Mouse (Mus musculus) left cerebral cortex, postnatal 36 days (tissue): ENCODE data around the gene Kcnh7. TPM values are rescaled to one million over a fixed set of nuclear protein-coding genes. Genes with fewer than 3 reads are reported as not detected.
A peak's percentile ranks its signal among the peaks of the same experiment; 100 is the strongest.

Source experiments
- DNase-seq, 2 experiments: peaks; one replicate each; pipeline ENCODE4 v3.0.0; 2021 to 2022; ENCODE audit warnings: low spot score in 2 of 2, mixed read lengths in 1 of 2
- intact Hi-C: fragments of 180-260 bp; cut with DNase I; formaldehyde crosslinking; loops from one replicate; pipeline ENCODE4 v1.15.1; 2025
- total RNA-seq, 2 experiments: library from RNA; stranded (reverse); gene quantifications; 2 replicates each; pipeline ENCODE4 v1.2.3; 2021

Kcnh7 gene
- total RNA-seq, 2 experiments from 2014 or later, result 93.3 to 105 TPM

- intact Hi-C loops, result no loop called here
- no peak for DNase-seq
Observed at GRCm38 (mm10) chr2:62997692-62998091, 186.4 kb downstream of the Kcnh7 start.

- intact Hi-C loops, result no loop called here
- no peak for DNase-seq
Observed at GRCm38 (mm10) chr2:62988616-62989015, 195.5 kb downstream of the Kcnh7 start.

- intact Hi-C loops, result no loop called here
- no peak for DNase-seq
Observed at GRCm38 (mm10) chr2:62983936-62984335, 200.2 kb downstream of the Kcnh7 start.

DNA sequence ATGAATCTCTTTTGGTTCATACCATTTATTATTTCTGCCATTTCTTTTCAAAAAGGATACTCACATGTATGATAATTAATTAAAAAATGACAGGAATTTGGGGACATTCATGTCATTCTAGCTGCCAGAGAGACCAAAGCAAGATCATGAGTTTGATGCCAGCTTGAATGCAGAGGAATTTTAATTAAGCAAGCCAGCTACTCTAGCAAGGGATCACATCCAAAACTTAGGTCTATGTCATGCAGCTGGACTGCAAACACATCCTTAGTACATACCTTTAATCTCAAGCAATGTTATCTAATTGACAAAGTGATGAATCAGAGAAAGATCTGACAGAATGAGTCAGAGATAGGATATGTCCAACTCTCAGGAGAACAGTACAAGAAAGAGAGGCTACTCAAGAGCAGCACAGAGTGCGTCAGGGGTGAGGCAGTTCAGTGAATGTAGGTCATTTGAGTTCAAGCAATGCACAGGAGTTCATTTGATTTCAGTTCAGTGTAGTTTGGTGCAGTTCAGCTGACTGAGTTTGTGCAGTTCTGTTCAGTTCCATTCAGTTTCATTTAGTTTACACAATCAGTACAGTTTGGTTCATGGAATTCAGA is 248.7 kb downstream of the Kcnh7 start:
- DNase-seq, result no peak
- intact Hi-C loops, result no loop called here

- intact Hi-C loops, result loop anchor here (10.0 kb wide), 1 partner anchor 124 kb away; no protein-coding TSS in a partner anchor
- no peak for DNase-seq
Observed at GRCm38 (mm10) chr2:62928494-62928893, 255.6 kb downstream of the Kcnh7 start.

GRCm38 (mm10) chr2:62928065-62928464 is 256.0 kb downstream of the Kcnh7 start:
- intact Hi-C loops, result loop anchor here (10.0 kb wide), 1 partner anchor 123 kb away; no protein-coding TSS in a partner anchor

DNA sequence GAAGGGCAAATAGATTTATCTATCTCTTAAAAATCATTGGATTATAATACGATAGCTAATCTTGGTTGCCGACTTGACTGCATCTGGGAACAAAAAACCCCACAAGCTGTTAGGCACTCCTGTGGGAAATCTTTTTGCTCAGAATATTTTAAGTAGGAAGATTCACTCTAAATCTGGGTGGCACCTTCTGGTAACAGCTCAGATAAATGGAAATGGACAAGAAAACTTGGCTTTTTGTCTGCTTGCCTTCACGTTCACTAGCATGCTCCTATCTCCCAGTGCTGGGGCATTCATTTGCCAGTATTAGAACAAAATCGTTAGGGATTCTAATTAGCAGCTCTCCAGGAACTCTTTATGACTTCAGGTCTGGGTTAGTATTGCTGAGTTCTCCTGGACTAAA is 260.3 kb downstream of the Kcnh7 start:
- intact Hi-C loops, result loop anchor here (10.0 kb wide), 1 partner anchor 119 kb away; no protein-coding TSS in a partner anchor
- peak in 1 of 2 experiments; percentile 16 for DNase-seq

More at GRCm38 (mm10) chr2:62928065-62928464, 256.0 kb downstream of the Kcnh7 start:
- no peak for DNase-seq

DNA sequence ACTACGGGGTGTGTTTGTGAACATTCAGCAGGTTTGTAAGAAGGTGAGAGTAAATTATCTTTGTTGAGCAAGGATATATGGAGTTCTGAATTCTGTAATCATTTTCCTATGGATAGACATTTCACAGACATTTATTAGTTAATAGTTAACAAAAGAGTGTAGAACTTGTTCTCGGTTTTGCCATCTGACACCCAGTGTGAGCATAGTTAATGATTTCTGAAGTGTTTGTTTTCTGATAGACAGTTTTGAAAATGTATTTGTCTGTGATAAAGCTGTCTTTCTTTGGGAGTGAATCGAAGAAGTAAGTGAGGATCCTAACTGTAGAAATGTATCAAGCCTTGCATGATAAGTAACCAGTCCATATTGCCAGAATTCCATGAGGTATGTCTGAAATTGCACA is 276.4 kb downstream of the Kcnh7 start:
- intact Hi-C loops, result no loop called here
- DNase-seq, result no peak

DNA sequence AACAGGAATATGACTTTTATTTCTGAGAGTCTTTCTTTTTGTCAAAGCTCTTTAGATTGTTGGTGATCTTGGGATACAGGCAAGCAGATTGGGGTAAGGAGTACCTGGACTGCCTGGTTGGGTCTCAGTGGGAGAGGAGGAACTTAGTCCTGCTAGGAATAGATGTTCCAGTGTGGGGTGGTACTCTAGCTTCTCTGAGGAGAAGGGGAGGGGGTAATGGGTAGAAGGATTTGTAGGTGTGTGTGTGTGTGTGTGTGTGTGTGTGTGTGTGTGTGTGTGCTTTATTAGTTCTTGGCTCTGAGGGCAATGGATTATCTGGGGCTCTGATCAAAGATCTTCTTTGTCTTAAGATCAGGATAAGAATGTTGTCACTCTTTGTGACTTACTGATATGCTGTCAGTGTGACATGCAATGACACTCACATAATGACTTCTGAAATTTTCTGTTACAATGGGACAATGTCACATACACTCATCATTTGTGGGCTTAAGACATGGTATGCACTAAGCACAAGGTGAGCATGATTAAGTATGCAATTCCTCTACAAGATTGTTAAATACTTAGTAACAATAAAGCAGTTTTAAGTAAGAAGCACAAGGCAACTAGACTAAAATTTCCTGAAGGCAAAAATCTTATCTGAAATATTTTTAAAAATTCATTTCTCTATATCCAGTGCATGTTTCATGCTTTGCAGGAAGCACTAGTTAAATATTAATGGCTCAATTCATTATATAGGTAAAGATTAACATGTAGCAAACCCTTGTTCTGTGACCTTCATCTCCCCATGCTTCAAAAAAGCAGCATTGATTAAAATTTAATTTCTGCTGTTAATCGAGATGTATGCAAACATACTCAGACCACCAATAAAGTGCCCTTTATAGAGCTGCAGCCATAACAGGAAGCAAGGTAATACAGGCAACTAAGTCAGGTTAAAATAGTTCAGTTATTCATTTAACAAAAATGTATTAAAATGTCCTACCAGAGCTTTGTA is 281.4 kb downstream of the Kcnh7 start:
- DNase-seq, result no peak
- intact Hi-C loops, result no loop called here

DNA sequence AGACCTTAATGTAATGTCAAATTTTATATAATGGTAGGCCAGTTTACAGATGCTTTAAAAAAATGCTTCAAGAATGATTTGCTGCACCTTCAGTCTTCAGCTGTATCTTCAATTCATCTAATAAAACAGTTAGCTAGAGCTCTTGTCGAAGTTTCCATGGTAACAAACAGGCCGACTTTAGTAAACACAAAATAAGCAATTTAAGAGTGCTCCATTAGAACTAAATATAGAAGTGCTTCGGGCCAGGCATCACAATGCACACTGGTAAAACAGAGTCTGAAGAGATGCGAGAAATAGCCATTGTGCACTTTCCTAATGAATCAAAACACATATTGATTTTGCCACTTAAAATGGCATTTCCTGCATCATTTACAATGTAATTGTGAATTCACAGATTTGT is 305.3 kb downstream of the Kcnh7 start:
- no peak for DNase-seq
- intact Hi-C loops, result no loop called here

GRCm38 (mm10) chr2:62855391-62855790 is 328.7 kb downstream of the Kcnh7 start:
- no peak for DNase-seq
- intact Hi-C loops, result no loop called here

- no peak for DNase-seq
- intact Hi-C loops, result no loop called here
Observed at GRCm38 (mm10) chr2:62842630-62843029, 341.5 kb downstream of the Kcnh7 start.

GRCm38 (mm10) chr2:62834261-62834660 is 349.8 kb downstream of the Kcnh7 start:
- intact Hi-C loops, result no loop called here
- DNase-seq, result no peak

DNA sequence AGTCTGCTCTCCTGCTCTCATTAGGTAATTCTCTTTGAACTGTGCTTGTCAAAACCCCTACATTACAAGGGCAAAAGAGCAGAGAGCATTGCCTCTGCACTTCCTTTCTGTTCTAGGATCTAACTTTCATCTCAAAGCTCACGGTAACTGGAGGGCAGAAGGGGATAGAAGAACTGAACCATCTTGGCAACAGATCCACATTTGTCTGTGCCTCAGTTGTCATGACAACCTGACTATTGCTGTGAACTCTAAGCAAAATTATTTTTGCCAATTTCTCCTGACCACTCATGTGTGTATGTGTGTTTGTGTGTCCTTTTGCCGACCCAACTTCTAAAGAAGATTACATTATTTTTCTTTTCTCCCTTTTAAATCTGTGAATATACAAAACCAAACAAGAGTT is 364.9 kb downstream of the Kcnh7 start:
- intact Hi-C loops, result no loop called here
- no peak for DNase-seq

- intact Hi-C loops, result no loop called here
- DNase-seq, result no peak
Observed at GRCm38 (mm10) chr2:62816016-62816415, 368.1 kb downstream of the Kcnh7 start.

GRCm38 (mm10) chr2:62808813-62809212 is 375.3 kb downstream of the Kcnh7 start:
- DNase-seq, result no peak
- intact Hi-C loops, result loop anchor here (10.0 kb wide), 1 partner anchor 116 kb away; no protein-coding TSS in a partner anchor

GRCm38 (mm10) chr2:62807476-62807882 is 376.6 kb downstream of the Kcnh7 start:
- peak; percentile 60 to 64 for DNase-seq
- intact Hi-C loops, result loop anchor here (10.0 kb wide), 1 partner anchor 117 kb away; no protein-coding TSS in a partner anchor

GRCm38 (mm10) chr2:62806931-62807330 is 377.2 kb downstream of the Kcnh7 start:
- intact Hi-C loops, result loop anchor here (10.0 kb wide), 1 partner anchor 118 kb away; no protein-coding TSS in a partner anchor
- no peak for DNase-seq

GRCm38 (mm10) chr2:62804030-62804429 is 380.1 kb downstream of the Kcnh7 start:
- no peak for DNase-seq
- intact Hi-C loops, result loop anchor here (10.0 kb wide), 1 partner anchor 121 kb away; no protein-coding TSS in a partner anchor

- no peak for DNase-seq
- intact Hi-C loops, result no loop called here
Observed at GRCm38 (mm10) chr2:62784460-62785038, 399.5 kb downstream of the Kcnh7 start.
